Mouse (Mus musculus): Measurements from ENCODE around the gene Lrrc73. TPM values are rescaled to one million over a fixed set of nuclear protein-coding genes. Genes with fewer than 3 reads are reported as not detected.

The Lrrc73 gene
- total RNA-seq (2022): not detected

DNA sequence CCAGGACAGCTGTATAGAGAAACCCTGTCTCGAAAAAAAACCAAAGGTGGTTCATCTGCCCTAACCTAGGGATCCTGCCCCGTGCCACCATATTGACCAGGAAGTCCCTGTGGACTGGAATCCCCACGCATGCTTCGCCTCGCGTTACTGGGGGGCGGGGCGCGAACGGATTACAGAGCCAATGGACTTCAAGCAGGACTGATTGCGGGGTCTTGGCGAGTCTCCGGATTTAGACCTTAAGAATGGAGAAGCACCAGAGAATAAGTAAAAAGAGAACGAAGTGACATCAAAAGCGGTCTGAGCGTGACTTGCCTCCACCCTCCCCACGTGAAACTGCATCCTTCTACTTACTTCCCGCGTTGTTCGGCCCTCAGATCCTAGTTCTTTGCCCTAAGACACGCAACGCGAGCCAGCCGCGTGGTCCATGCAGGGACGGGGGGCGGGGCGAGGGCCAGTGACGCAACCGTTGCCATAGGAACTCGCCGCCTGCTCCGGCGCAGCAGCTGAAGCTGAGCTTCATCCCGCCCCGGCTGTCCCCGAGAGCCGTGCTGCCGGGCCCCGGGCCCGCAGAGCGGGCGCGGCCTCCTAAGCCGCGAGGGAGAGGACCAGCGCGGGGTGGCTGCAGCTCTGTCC, at the start of gene Lrrc73:
Lrrc73 (plus strand) TSS at position 80 of the 633 bp plus-strand sequence.
- peak; percentile 82 to 83 for DNase-seq (ENCODE audit: low spot score in 2 of 2)

DNA sequence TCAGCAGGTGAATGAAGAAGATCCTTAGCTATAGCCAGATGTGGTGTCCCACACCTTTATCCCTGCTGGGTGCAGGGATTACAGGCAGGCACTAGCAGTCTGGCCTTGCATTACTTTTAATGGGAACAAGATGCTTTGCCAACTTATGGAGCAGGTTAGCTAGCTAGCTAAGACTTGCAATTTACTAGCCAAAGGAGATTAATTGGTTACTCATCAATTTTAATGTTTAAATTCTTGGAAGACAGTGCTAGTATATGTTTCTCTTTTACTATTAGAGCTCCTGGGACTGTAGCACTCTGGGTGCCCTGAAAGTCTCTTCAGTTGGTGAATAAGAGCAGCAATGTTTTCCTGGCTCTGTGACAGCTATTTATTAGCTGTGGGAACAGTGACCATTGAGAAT, 46.7 kb upstream of the Lrrc73 start:
- DNase-seq (ENCODE audit: low spot score in 2 of 2): no peak

DNA sequence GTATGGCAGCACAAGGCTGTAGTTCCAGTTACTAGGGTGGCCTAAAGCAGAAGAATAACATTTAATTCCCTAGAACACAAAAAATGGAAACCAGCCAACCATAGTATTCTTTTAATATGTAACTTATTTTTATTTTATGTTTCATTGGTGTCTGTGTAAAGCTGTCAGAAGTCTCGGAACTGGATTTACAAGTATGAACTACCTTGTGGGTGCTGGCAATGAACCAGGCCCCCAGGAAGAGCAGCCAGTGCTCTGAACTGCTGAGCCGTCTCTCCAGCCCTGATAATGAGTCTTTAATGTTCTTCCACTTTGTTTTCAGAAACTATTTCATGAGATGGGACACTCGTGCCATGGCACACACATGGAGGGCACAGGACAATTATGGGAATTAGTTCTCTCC, 42.8 kb upstream of the Lrrc73 start:
- DNase-seq (ENCODE audit: low spot score in 2 of 2): no peak

DNA sequence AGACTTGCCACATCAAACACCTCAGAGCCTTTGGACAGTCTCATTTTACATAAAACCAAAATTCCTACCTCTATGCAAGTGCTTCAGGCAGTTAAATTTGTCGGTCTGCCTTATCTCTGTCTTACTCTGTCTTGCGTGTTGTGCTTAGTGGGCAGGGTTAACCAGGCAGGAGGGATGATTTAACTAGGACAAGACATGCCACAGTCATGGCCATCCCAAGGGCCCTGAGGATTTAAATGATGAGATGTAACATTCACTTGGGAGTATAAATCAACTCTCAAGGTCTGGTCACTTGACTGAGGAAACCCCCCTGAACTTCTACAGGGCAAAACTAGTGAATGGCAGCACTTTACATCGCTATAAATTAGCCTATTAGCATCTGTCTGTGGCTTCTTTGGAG, 31.7 kb upstream of the Lrrc73 start:
- no peak for DNase-seq (ENCODE audit: low spot score in 2 of 2)

DNA sequence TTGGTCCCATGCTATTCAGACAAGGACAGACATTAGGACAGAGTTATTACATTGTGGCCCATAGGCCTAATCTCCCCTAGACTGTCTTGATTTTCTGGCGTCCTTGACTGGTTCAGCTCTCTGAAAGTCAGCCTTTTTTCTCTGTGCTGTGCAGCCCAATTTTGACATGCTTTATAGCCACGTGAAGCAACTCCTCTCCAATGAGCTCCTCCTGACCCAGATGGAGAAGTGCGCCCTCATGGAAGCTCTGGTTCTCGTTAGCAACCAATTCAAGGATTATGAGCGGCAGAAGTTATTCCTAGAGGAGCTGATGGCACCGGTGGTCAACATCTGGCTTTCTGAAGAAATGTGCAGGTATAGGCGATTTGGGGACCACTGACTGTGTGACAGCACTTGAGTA, 25.8 kb upstream of the Lrrc73 start:
- no peak for DNase-seq (ENCODE audit: low spot score in 2 of 2)

GRCm38 (mm10) chr17:46236067-46236466, 17.3 kb upstream of the Lrrc73 start:
- no peak for DNase-seq (ENCODE audit: low spot score in 2 of 2)

DNA sequence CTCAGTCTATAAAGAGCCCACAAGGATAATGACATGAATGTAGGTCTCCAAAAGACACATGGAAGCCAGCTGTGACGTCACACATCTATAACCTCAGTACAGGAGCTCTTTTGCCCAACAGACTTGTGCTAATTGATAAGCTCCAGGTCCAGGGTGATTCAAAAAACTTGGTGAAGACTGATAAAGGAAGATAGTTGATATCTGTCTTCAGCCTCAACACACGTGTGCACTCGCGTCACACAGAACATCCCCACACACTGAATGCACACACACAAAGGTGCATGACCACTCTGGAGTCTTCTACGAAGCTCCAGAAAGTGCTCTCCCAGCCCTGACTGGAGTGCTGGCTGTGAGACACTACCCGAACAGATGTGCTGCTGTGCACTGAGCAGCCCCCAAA, 16.3 kb upstream of the Lrrc73 start:
- DNase-seq (ENCODE audit: low spot score in 2 of 2): no peak

GRCm38 (mm10) chr17:46237480-46237879, 15.9 kb upstream of the Lrrc73 start:
- no peak for DNase-seq (ENCODE audit: low spot score in 2 of 2)

GRCm38 (mm10) chr17:46239516-46240114, 13.7 kb upstream of the Lrrc73 start:
- DNase-seq (ENCODE audit: low spot score in 2 of 2): no peak

DNA sequence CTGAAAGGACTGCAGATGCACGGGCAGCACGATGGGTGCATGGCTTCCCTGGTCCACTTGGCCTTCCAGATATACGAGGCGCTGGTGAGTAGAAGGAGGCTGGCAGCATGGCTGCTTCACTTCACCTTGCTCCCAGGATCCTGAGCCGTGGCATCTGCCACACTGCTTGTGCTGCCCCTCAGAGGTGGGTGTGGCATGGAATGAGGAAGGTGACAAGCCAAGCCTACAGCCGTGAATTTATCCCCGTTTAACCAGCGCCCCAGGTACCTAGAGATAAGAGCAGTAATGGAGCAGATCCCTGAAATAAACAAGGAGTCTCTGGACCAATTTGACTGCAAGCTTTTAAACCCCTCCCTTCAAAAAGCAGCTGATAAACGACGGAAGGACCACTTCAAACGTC, 11.9 kb upstream of the Lrrc73 start:
- DNase-seq (ENCODE audit: low spot score in 2 of 2): no peak

- no peak for DNase-seq (ENCODE audit: low spot score in 2 of 2)
Measured at GRCm38 (mm10) chr17:46242274-46242673, 11.1 kb upstream of the Lrrc73 start.

GRCm38 (mm10) chr17:46242993-46243392, 10.3 kb upstream of the Lrrc73 start:
- DNase-seq (ENCODE audit: low spot score in 2 of 2): no peak

- DNase-seq (ENCODE audit: low spot score in 2 of 2): no peak
Measured at GRCm38 (mm10) chr17:46243624-46244023, 9.7 kb upstream of the Lrrc73 start.

DNA sequence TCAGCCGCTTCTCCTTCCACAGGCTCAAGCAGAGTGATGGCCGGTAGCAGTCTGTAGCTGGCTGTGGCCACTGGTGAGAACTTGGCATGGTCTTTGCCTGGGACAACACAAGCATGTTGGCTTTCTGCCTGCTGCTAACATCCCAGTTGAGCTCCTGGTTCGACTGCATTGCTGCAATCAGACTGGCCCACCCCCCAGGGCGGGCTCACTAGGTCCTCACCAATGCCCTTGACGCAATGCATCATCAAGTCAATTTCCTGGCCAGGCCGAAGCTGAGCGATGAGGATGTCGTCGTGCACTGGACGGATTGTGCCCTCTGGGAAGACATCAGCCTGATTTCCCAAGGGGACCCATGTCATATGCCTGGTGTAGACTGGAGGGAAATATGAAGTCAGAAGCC, 8.8 kb upstream of the Lrrc73 start:
- DNase-seq (ENCODE audit: low spot score in 2 of 2): no peak

DNA sequence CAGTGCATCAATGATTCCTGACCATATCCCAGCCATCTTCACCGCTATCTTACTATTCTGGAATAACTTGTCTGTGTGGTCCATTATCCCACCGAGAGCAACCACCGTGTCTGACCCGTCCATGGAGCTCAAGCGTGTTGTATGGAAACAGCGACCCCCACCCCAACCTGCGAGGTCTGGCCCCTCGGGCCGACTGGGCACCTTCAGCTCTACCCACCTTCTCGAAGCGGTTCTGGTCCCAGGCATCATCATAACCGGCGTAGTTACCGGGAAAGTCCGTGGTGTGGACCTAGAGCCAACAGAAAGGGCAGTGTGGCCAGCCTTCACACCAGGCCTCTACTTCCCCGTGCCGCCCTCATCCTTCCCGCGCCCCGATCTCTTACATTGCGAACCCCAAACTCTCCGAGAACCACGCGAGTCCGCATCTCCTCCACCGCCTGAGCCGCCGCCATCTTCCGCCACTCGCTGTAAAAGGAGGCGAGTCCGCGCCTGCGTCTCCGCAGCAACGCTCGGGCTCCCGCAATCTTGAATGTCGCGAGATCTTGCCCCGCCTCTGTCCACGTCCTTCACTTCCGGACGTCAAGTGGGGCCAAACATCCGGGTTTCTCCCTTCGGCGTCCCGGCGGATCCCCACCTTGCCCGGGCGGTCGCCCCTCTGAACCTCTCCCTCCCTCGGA, 5.7 kb upstream of the Lrrc73 start, which contains the start of the genes Polr1c and Yipf3:
Polr1c (minus strand) TSS at position 543 of the 677 bp plus-strand sequence.
Yipf3 (plus strand) TSS at position 569 of the 677 bp plus-strand sequence.
- peak; percentile 86 to 91 for DNase-seq (ENCODE audit: low spot score in 2 of 2)

GRCm38 (mm10) chr17:46248189-46248522, 5.2 kb upstream of the Lrrc73 start:
- DNase-seq (ENCODE audit: low spot score in 2 of 2): no peak

DNA sequence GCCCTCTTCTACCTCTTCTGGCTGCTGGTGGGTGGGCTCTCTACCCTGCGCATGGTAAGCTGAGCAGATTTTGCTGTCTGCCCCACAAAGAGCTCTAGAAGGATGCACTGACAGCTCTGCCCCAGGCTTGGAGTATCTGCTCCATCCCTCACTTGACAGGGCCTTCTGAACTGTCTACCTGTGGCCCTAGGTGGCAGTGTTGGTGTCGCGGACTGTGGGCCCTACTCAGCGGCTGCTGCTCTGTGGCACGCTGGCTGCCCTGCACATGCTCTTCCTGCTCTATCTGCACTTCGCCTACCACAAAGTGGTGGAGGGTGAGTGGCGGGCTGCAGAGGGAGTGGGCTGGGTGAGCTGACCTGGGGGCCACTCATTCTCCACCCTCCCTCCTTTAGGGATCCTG, 2.2 kb upstream of the Lrrc73 start:
- no peak for DNase-seq (ENCODE audit: low spot score in 2 of 2)

GRCm38 (mm10) chr17:46252571-46253451, 520 bp upstream of the Lrrc73 start:
- DNase-seq (ENCODE audit: low spot score in 2 of 2): no peak

- no peak for DNase-seq (ENCODE audit: low spot score in 2 of 2)
Measured at GRCm38 (mm10) chr17:46254106-46254505, 775 bp downstream of the Lrrc73 start.

DNA sequence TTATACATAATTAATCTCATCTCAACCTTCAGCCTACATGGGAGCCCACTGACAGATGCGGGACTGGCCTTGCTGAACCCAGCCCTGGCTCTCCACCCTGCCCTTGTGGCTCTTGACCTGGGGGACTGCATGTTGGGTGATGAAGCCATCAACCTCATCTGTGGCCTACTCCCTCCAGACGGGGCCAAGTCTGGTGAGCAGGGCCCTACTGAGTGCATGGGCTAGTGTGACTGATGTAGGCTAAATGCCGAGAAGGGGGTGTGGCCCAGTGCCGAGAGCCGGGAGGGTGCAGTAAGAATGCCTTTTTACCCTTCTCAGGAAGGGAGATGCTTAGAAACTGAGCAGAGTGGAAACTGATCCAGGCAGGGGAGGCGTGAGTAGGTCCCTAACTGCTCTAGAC, 1.8 kb downstream of the Lrrc73 start:
- no peak for DNase-seq (ENCODE audit: low spot score in 2 of 2)

DNA sequence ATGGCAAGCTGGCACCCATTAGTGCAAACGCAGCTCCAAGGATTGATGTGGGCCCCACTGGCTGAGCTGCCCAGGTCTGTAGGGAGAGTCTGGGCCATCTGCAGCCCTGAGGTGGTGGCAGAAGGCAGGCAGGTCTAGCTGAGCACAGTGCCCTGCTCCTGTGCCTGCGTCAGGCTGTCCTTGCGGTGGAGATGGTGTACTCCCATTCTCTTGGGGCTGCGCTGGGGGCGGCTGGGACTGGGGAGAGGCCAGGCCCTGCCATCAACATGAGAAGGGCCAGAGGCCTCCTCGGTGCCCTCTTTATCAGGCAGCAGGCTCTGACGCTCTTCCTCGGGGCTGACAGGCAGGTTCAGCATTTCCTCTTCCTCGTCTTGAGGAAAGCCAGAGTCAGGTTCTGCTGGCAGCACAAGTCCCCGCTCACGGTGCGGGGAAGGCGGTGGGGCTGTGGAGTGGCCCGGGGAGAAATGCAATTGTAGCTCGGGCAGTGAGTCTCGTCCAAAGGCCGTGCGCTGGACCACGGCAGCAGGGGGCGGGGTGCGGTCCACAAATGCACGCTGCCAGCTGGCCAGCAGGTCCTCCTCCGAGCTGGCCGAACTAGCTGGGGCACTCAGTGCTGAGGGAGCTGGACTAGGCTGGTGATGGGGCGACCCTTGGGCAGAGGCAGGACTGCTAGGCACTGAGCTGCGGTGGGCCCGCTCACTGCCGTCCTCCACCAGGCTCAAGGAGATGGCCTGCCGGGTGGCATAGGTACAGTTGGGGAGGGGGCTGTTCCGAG, 5.1 kb downstream of the Lrrc73 start:
- DNase-seq (ENCODE audit: low spot score in 2 of 2): no peak
